Mouse (Mus musculus) hindbrain, embryonic 14.5 days (tissue): ENCODE data around the gene Retreg3. TPM values are rescaled to one million over a fixed set of nuclear protein-coding genes. Genes with fewer than 3 reads are reported as not detected.
"Not testable (repeated sequence)": the region's sequence is repeated elsewhere in the genome, so short reads cannot be mapped to it uniquely, and the experiment has no call there.

Source experiments
- ATAC-seq: fragments of 200-750 bp; cut with Nextera tagmentation; 2 replicates; pipeline ENCODE4 v1.8.0; 2017; ENCODE audit warnings: moderate number of reproducible peaks, mild to moderate bottlenecking, moderate TSS enrichment, moderate library complexity; ENCODE audit not compliant: low FRiP score
- DNase-seq: peaks from one replicate; pipeline ENCODE4 v3.0.0-alpha.2; 2015; ENCODE audit warnings: low spot score
- H3K27ac ChIP-seq: fragments of 300-500 bp; sonication (generic); 2 replicates; pipeline ENCODE4 v1.5.1; 2014; ENCODE audit warnings: mild to moderate bottlenecking, moderate library complexity
- H3K27me3 ChIP-seq: fragments of 300-500 bp; sonication (generic); 2 replicates; pipeline ENCODE4 v1.6.1; 2014; ENCODE audit warnings: mild to moderate bottlenecking, low read length, mixed read lengths; ENCODE audit not compliant: control insufficient read depth, insufficient read depth
- H3K36me3 ChIP-seq: fragments of 300-500 bp; sonication (generic); replicated peaks from 2 replicates; pipeline ENCODE4 v1.6.1; 2014; ENCODE audit not compliant: control insufficient read depth, insufficient read depth
- H3K4me1 ChIP-seq: fragments of 300-500 bp; sonication (generic); replicated peaks from 2 replicates; pipeline ENCODE4 v1.6.1; 2014; ENCODE audit warnings: antibody characterized with exemption, low read length, mixed read lengths; ENCODE audit not compliant: control insufficient read depth, insufficient read depth
- H3K4me2 ChIP-seq: fragments of 300-500 bp; sonication (generic); replicated peaks from 2 replicates; pipeline ENCODE4 v1.6.1; 2014; ENCODE audit warnings: mild to moderate bottlenecking, moderate library complexity
- H3K4me3 ChIP-seq: fragments of 300-500 bp; sonication (generic); replicated peaks from 2 replicates; pipeline ENCODE4 v1.5.1; 2014; ENCODE audit warnings: mild to moderate bottlenecking, low read length
- H3K9ac ChIP-seq: fragments of 300-500 bp; sonication (generic); 2 replicates; pipeline ENCODE4 v1.6.1; 2014
- H3K9me3 ChIP-seq: fragments of 300-500 bp; sonication (generic); 2 replicates; pipeline ENCODE4 v1.6.1; 2016; ENCODE audit warnings: low read length; ENCODE audit not compliant: control insufficient read depth
- WGBS: fragments of 180-500 bp; shearing (Covaris S2); extraction: QIAGEN DNeasy Blood & Tissue Kit; methylation state at CpG from one replicate; pipeline ENCODE4 v1.1.7; 2014; 5-methylcytosine and 5-hydroxymethylcytosine counted together
- polyA plus RNA-seq: library from polyadenylated mRNA; unstranded; fragments of >200 nt; fragmentation: Nextera tagmentation; extraction: Ambion mirVana; gene quantifications from 2 replicates; pipeline ENCODE4 v1.2.1, GENCODE M21; 2014

Retreg3 gene
- polyA plus RNA-seq, 1 experiment from 2014 or later: 13.0 TPM

- no peak overlapping the region for H3K27ac ChIP-seq
- H3K36me3 ChIP-seq: peaks cover 54% of the 10 kb centered on the region
Measured at GRCm38 (mm10) chr11:101162772-101163171, 43.1 kb upstream of the Retreg3 start.

GRCm38 (mm10) chr11:101162301-101162700 lies 42.6 kb upstream of the Retreg3 start:
- H3K9me3 ChIP-seq: no peaks in the 10 kb centered on the region
- H3K9ac ChIP-seq: no peak overlapping the region
- WGBS: 53% methylated on average over 5 of the region's 5 CpGs
- no peak overlapping the region for H3K4me3 ChIP-seq
- DNase-seq: no peak
- peaks cover 56% of the 10 kb centered on the region for H3K27me3 ChIP-seq
- H3K36me3 ChIP-seq: peaks cover 49% of the 10 kb centered on the region
- H3K27ac ChIP-seq: no peak overlapping the region
- H3K4me1 ChIP-seq: peaks cover 6% of the 10 kb centered on the region; the same call in 1 of the 2 replicates
- no peak overlapping the region for H3K4me2 ChIP-seq
- no peak for ATAC-seq

More at GRCm38 (mm10) chr11:101162772-101163171, 43.1 kb upstream of the Retreg3 start:
- peaks cover 6% of the 10 kb centered on the region; the same call in 1 of the 2 replicates for H3K4me1 ChIP-seq
- peaks cover 58% of the 10 kb centered on the region for H3K27me3 ChIP-seq
- 55% methylated on average over 5 of the region's 5 CpGs for whole genome bisulfite sequencing
- H3K9me3 ChIP-seq: no peaks in the 10 kb centered on the region
- DNase-seq (no peak), ATAC-seq (no peak)
- no peak overlapping the region for H3K4me3 ChIP-seq
- H3K4me2 ChIP-seq: no peak overlapping the region
- H3K9ac ChIP-seq: no peak overlapping the region

- ATAC-seq: no peak
- peaks cover 42% of the 10 kb centered on the region for H3K36me3 ChIP-seq
- H3K4me3 ChIP-seq: no peak overlapping the region
- H3K27ac ChIP-seq: no peak overlapping the region
- H3K4me2 ChIP-seq: no peak overlapping the region
- H3K9me3 ChIP-seq: no peaks in the 10 kb centered on the region
- peaks cover 6% of the 10 kb centered on the region; the same call in 1 of the 2 replicates for H3K4me1 ChIP-seq
- H3K9ac ChIP-seq: no peak overlapping the region
- WGBS: 89% methylated on average over 15 of the region's 15 CpGs
- H3K27me3 ChIP-seq: peaks cover 50% of the 10 kb centered on the region
- no peak for DNase-seq
Measured at GRCm38 (mm10) chr11:101161551-101161950, 41.9 kb upstream of the Retreg3 start.

- not testable (repeated sequence) for H3K4me2 ChIP-seq, DNase-seq, H3K27ac ChIP-seq, H3K9ac ChIP-seq, H3K4me1 ChIP-seq, H3K4me3 ChIP-seq, H3K9me3 ChIP-seq, ATAC-seq
- Histone ChIP-seq H3K36me3 (peaks cover 37% of the 10 kb centered on the region), H3K27me3 (peaks cover 45% of the 10 kb centered on the region)
- WGBS: 75% methylated on average over 5 of the region's 8 CpGs
Measured at GRCm38 (mm10) chr11:101160981-101161505, 41.4 kb upstream of the Retreg3 start.

- not testable (repeated sequence) for H3K4me2 ChIP-seq, H3K27ac ChIP-seq, ATAC-seq, DNase-seq, H3K4me3 ChIP-seq, H3K9me3 ChIP-seq, H3K9ac ChIP-seq
- Histone ChIP-seq H3K36me3 (peaks cover 31% of the 10 kb centered on the region), H3K4me1 (peaks cover 13% of the 10 kb centered on the region), H3K27me3 (peaks cover 36% of the 10 kb centered on the region)
- WGBS: 68% methylated on average over 8 of the region's 10 CpGs
Measured at GRCm38 (mm10) chr11:101160151-101160550, 40.5 kb upstream of the Retreg3 start.

- Histone ChIP-seq H3K9me3 (no peaks in the 10 kb centered on the region), H3K4me3 (peak within 1 kb of the TSS; percentile 42), H3K27me3 (peaks cover 5% of the 10 kb centered on the region; the same call in 1 of the 2 replicates), H3K4me1 (peaks cover 8% of the 10 kb centered on the region; the same call in 1 of the 2 replicates), H3K27ac (peak within 1 kb of the TSS; percentile 92), H3K9ac (peak within 1 kb of the TSS; percentile 76), H3K4me2 (peak within 1 kb of the TSS; percentile 76), H3K36me3 (no peaks in the 10 kb centered on the region)
- peak; percentile 93 for ATAC-seq
- 2% methylated on average over 36 of the region's 36 CpGs for WGBS
- DNase-seq: peak; percentile 85
Measured at GRCm38 (mm10) chr11:101155728-101156371, 36.2 kb upstream of the Retreg3 start, which contains the start of gene Tubg2. Gene Tubg2 (plus strand): TSS chr11:101155907.

GRCm38 (mm10) chr11:101155151-101155550 lies 35.5 kb upstream of the Retreg3 start:
- Histone ChIP-seq H3K27ac (peak overlapping the region; percentile 92), H3K9ac (peak overlapping the region; percentile 76; the same call in 1 of the 2 replicates), H3K9me3 (no peaks in the 10 kb centered on the region), H3K4me3 (no peak overlapping the region), H3K27me3 (peaks cover 5% of the 10 kb centered on the region; the same call in 1 of the 2 replicates), H3K4me1 (peaks cover 8% of the 10 kb centered on the region; the same call in 1 of the 2 replicates), H3K36me3 (no peaks in the 10 kb centered on the region), H3K4me2 (peak overlapping the region; percentile 76)
- no peak for ATAC-seq
- 72% methylated on average over 6 of the region's 6 CpGs for WGBS
- no peak for DNase-seq

GRCm38 (mm10) chr11:101154648-101155047 lies 35.0 kb upstream of the Retreg3 start:
- Histone ChIP-seq H3K4me3 (no peak overlapping the region), H3K9me3 (no peaks in the 10 kb centered on the region), H3K27ac (no peak overlapping the region), H3K9ac (no peak overlapping the region), H3K27me3 (peaks cover 5% of the 10 kb centered on the region; the same call in 1 of the 2 replicates), H3K4me1 (peaks cover 8% of the 10 kb centered on the region; the same call in 1 of the 2 replicates), H3K36me3 (no peaks in the 10 kb centered on the region), H3K4me2 (no peak overlapping the region)
- ATAC-seq (no peak), DNase-seq (no peak)

GRCm38 (mm10) chr11:101152825-101153224 lies 33.1 kb upstream of the Retreg3 start:
- H3K4me2 ChIP-seq: no peak overlapping the region
- DNase-seq (no peak), ATAC-seq (no peak)
- no peaks in the 10 kb centered on the region for H3K9me3 ChIP-seq
- WGBS: 73% methylated on average over 1 of the region's 1 CpGs
- no peak overlapping the region for H3K9ac ChIP-seq
- peaks cover 8% of the 10 kb centered on the region; the same call in 1 of the 2 replicates for H3K4me1 ChIP-seq
- H3K27ac ChIP-seq: no peak overlapping the region
- no peaks in the 10 kb centered on the region for H3K36me3 ChIP-seq
- peaks cover 5% of the 10 kb centered on the region; the same call in 1 of the 2 replicates for H3K27me3 ChIP-seq
- no peak overlapping the region for H3K4me3 ChIP-seq
